Mouse (Mus musculus): ENCODE results near the gene Prrxl1.

DNA sequence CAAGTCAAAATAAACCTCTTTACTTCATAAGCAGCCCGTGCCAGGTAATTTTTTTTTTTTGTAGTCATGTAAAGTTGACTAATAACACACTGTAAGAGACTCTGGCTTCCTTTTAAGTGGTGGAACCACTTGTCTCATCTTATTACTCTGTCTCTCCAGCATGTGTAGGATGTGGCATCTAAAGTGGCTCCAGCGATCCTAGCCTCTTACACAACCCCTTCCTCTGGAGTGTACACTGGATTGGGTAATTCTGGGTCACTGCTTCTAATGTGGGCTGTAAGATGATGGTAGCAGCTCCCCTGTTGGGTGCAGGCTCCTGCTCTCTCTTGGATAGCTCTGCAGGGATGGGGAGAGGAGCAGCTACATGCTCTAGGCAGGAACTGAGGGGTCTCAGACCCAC is 39.3 kb downstream of the Prrxl1 start:
- TF ChIP-seq TAL1 (IDR thresholded peaks at IDR 0.05; ENCODE audit: low read length) (no peak), GATA1 (IDR thresholded peaks at IDR 0.05; ENCODE audit: low read length) (no peak)
